Mouse (Mus musculus): ENCODE data around the gene Scamp5.

- no peak for TF ChIP-seq CTCF (IDR thresholded peaks at IDR 0.05; ENCODE audit: borderline replicate concordance, control insufficient read depth, extremely low read depth, insufficient read depth, low read length, poor library complexity)
- no peak for TF ChIP-seq POLR2A (IDR thresholded peaks at IDR 0.05; ENCODE audit: control insufficient read depth, extremely low read depth, insufficient read depth, low read length, poor library complexity)
Measured at GRCm38 (mm10) chr9:57427937-57428336, 39.9 kb downstream of the Scamp5 start.

Data from thymus, adult 2 months (tissue).